Mouse (Mus musculus): ENCODE measurements at regions not wholly inside any gene's neighbourhood (a gene's known extent, or its start where the extent isn't known, plus 50 kb on each side); places are given as distances from the start of the nearest gene placed in this dataset.

- no peaks in the 10 kb centered on the region for H3K36me3 ChIP-seq (ENCODE audit: insufficient read depth, low read length)
- H3K4me1 ChIP-seq (replicated peaks; ENCODE audit: low read depth, low read length): peaks cover 44% of the 10 kb centered on the region
- TF ChIP-seq POU5F1 (IDR thresholded peaks at IDR 0.05; ENCODE audit: borderline replicate concordance, low read length) (no peak), CTCF (conservative IDR thresholded peaks at IDR 0.05; ENCODE audit: low read length) (no peak), NANOG (IDR thresholded peaks at IDR 0.05; ENCODE audit: borderline replicate concordance, low read length) (no peak)
- H3K27me3 ChIP-seq (ENCODE audit: insufficient read depth, low read length): peaks cover 66% of the 10 kb centered on the region
- peak overlapping the region; percentile 35; the same call in 1 of the 2 replicates for H3K4me3 ChIP-seq (replicated peaks; ENCODE audit: low read length)
- H3K9me3 ChIP-seq (ENCODE audit: low read length): no peaks in the 10 kb centered on the region
Measured at GRCm38 (mm10) chr1:91611281-91611680, 70.9 kb downstream of the Asb1 start.

- Histone ChIP-seq H3K36me3 (ENCODE audit: insufficient read depth, low read length) (no peaks in the 10 kb centered on the region), H3K4me3 (replicated peaks; ENCODE audit: low read length) (peak overlapping the region; percentile 35; the same call in 1 of the 2 replicates), H3K9me3 (ENCODE audit: low read length) (no peaks in the 10 kb centered on the region), H3K27me3 (ENCODE audit: insufficient read depth, low read length) (peaks cover 62% of the 10 kb centered on the region), H3K4me1 (replicated peaks; ENCODE audit: low read depth, low read length) (peaks cover 39% of the 10 kb centered on the region)
- TF ChIP-seq NANOG (IDR thresholded peaks at IDR 0.05; ENCODE audit: borderline replicate concordance, low read length) (no peak), POU5F1 (IDR thresholded peaks at IDR 0.05; ENCODE audit: borderline replicate concordance, low read length) (no peak), CTCF (conservative IDR thresholded peaks at IDR 0.05; ENCODE audit: low read length) (no peak)
Measured at GRCm38 (mm10) chr1:91611694-91612093, 71.3 kb downstream of the Asb1 start.

- Histone ChIP-seq H3K4me1 (replicated peaks; ENCODE audit: low read depth, low read length) (peaks cover 27% of the 10 kb centered on the region), H3K9me3 (ENCODE audit: low read length) (no peaks in the 10 kb centered on the region), H3K4me3 (replicated peaks; ENCODE audit: low read length) (no peak overlapping the region), H3K36me3 (ENCODE audit: insufficient read depth, low read length) (no peaks in the 10 kb centered on the region), H3K27me3 (ENCODE audit: insufficient read depth, low read length) (peaks cover 59% of the 10 kb centered on the region)
- no peak for TF ChIP-seq POU5F1 (IDR thresholded peaks at IDR 0.05; ENCODE audit: borderline replicate concordance, low read length)
- TF ChIP-seq NANOG (IDR thresholded peaks at IDR 0.05; ENCODE audit: borderline replicate concordance, low read length): no peak
- no peak for TF ChIP-seq CTCF (conservative IDR thresholded peaks at IDR 0.05; ENCODE audit: low read length)
Measured at GRCm38 (mm10) chr1:91612912-91613311, 72.6 kb downstream of the Asb1 start.

GRCm38 (mm10) chr1:91615396-91615795 is 75.1 kb downstream of the Asb1 start:
- no peaks in the 10 kb centered on the region for H3K36me3 ChIP-seq (ENCODE audit: insufficient read depth, low read length)
- no peak for TF ChIP-seq NANOG (IDR thresholded peaks at IDR 0.05; ENCODE audit: borderline replicate concordance, low read length)
- TF ChIP-seq POU5F1 (IDR thresholded peaks at IDR 0.05; ENCODE audit: borderline replicate concordance, low read length): no peak
- TF ChIP-seq CTCF (conservative IDR thresholded peaks at IDR 0.05; ENCODE audit: low read length): no peak
- peaks cover 38% of the 10 kb centered on the region for H3K27me3 ChIP-seq (ENCODE audit: insufficient read depth, low read length)
- no peak overlapping the region for H3K4me3 ChIP-seq (replicated peaks; ENCODE audit: low read length)
- no peaks in the 10 kb centered on the region for H3K9me3 ChIP-seq (ENCODE audit: low read length)
- H3K4me1 ChIP-seq (replicated peaks; ENCODE audit: low read depth, low read length): peaks cover 20% of the 10 kb centered on the region

GRCm38 (mm10) chr1:91618527-91619135 is 78.3 kb downstream of the Asb1 start:
- no peak overlapping the region for H3K4me3 ChIP-seq (replicated peaks; ENCODE audit: low read length)
- H3K9me3 ChIP-seq (ENCODE audit: low read length): no peaks in the 10 kb centered on the region
- H3K27me3 ChIP-seq (ENCODE audit: insufficient read depth, low read length): peaks cover 10% of the 10 kb centered on the region
- no peaks in the 10 kb centered on the region for H3K4me1 ChIP-seq (replicated peaks; ENCODE audit: low read depth, low read length)
- TF ChIP-seq CTCF (conservative IDR thresholded peaks at IDR 0.05; ENCODE audit: low read length) (no peak), POU5F1 (IDR thresholded peaks at IDR 0.05; ENCODE audit: borderline replicate concordance, low read length) (no peak), NANOG (IDR thresholded peaks at IDR 0.05; ENCODE audit: borderline replicate concordance, low read length) (no peak)
- no peaks in the 10 kb centered on the region for H3K36me3 ChIP-seq (ENCODE audit: insufficient read depth, low read length)

GRCm38 (mm10) chr1:91621141-91621540 is 80.8 kb downstream of the Asb1 start:
- H3K27me3 ChIP-seq (ENCODE audit: insufficient read depth, low read length): peaks cover 11% of the 10 kb centered on the region
- TF ChIP-seq NANOG (IDR thresholded peaks at IDR 0.05; ENCODE audit: borderline replicate concordance, low read length) (no peak), CTCF (conservative IDR thresholded peaks at IDR 0.05; ENCODE audit: low read length) (no peak), POU5F1 (IDR thresholded peaks at IDR 0.05; ENCODE audit: borderline replicate concordance, low read length) (no peak)
- no peaks in the 10 kb centered on the region for H3K36me3 ChIP-seq (ENCODE audit: insufficient read depth, low read length)
- H3K9me3 ChIP-seq (ENCODE audit: low read length): no peaks in the 10 kb centered on the region
- H3K4me1 ChIP-seq (replicated peaks; ENCODE audit: low read depth, low read length): no peaks in the 10 kb centered on the region
- H3K4me3 ChIP-seq (replicated peaks; ENCODE audit: low read length): no peak overlapping the region

GRCm38 (mm10) chr1:91622874-91623273 is 82.5 kb downstream of the Asb1 start:
- Histone ChIP-seq H3K4me1 (replicated peaks; ENCODE audit: low read depth, low read length) (no peaks in the 10 kb centered on the region), H3K27me3 (ENCODE audit: insufficient read depth, low read length) (peaks cover 11% of the 10 kb centered on the region), H3K9me3 (ENCODE audit: low read length) (no peaks in the 10 kb centered on the region), H3K4me3 (replicated peaks; ENCODE audit: low read length) (no peak overlapping the region), H3K36me3 (ENCODE audit: insufficient read depth, low read length) (no peaks in the 10 kb centered on the region)
- TF ChIP-seq CTCF (conservative IDR thresholded peaks at IDR 0.05; ENCODE audit: low read length) (no peak), NANOG (IDR thresholded peaks at IDR 0.05; ENCODE audit: borderline replicate concordance, low read length) (no peak), POU5F1 (IDR thresholded peaks at IDR 0.05; ENCODE audit: borderline replicate concordance, low read length) (no peak)

GRCm38 (mm10) chr1:91624028-91624427 is 83.7 kb downstream of the Asb1 start:
- Histone ChIP-seq H3K4me1 (replicated peaks; ENCODE audit: low read depth, low read length) (no peaks in the 10 kb centered on the region), H3K27me3 (ENCODE audit: insufficient read depth, low read length) (peaks cover 11% of the 10 kb centered on the region), H3K36me3 (ENCODE audit: insufficient read depth, low read length) (no peaks in the 10 kb centered on the region), H3K4me3 (replicated peaks; ENCODE audit: low read length) (no peak overlapping the region), H3K9me3 (ENCODE audit: low read length) (no peaks in the 10 kb centered on the region)
- TF ChIP-seq CTCF (conservative IDR thresholded peaks at IDR 0.05; ENCODE audit: low read length): no peak
- no peak for TF ChIP-seq POU5F1 (IDR thresholded peaks at IDR 0.05; ENCODE audit: borderline replicate concordance, low read length)
- no peak for TF ChIP-seq NANOG (IDR thresholded peaks at IDR 0.05; ENCODE audit: borderline replicate concordance, low read length)
